Mouse (Mus musculus) embryonic fibroblast, embryonic 13.5 days (primary cell): ENCODE measurements around the gene Gars. TPM values are rescaled to one million over a fixed set of nuclear protein-coding genes. Genes with fewer than 3 reads are reported as not detected.
A peak's percentile ranks its signal among the peaks of the same experiment; 100 is the strongest.

Experiments used
- H3K27ac ChIP-seq: 2 replicates; pipeline ENCODE4 v1.5.1; 2012; ENCODE audit warnings: low read length, control low read depth, inconsistent platforms; ENCODE audit not compliant: insufficient read depth
- H3K4me1 ChIP-seq: 2 replicates; pipeline ENCODE4 v1.6.1; 2011; ENCODE audit warnings: low read length; ENCODE audit not compliant: control insufficient read depth, insufficient read depth
- H3K4me3 ChIP-seq: 2 replicates; pipeline ENCODE4 v1.5.1; 2011; ENCODE audit warnings: mild to moderate bottlenecking, control low read depth, low read length; ENCODE audit not compliant: insufficient read depth
- CTCF ChIP-seq: IDR thresholded peaks from 2 replicates; pipeline ENCODE4 v1.5.1; 2011; ENCODE audit warnings: mild to moderate bottlenecking, control low read depth, low read length, moderate library complexity, borderline replicate concordance; ENCODE audit not compliant: insufficient read depth
- POLR2A ChIP-seq: IDR thresholded peaks from 2 replicates; pipeline ENCODE4 v1.6.1; 2011; ENCODE audit warnings: low read depth, mild to moderate bottlenecking, control low read depth, low read length, moderate library complexity
- polyA plus RNA-seq: library from polyadenylated mRNA; stranded (reverse); fragments of >200 nt; gene quantifications from 2 replicates; pipeline ENCODE4 v1.2.4, GENCODE M21; 2011; ENCODE audit warnings: low read depth; ENCODE audit not compliant: missing spikeins, insufficient read length

Gene Gars
- 321 and 336 TPM in 2 replicates for polyA plus RNA-seq

DNA sequence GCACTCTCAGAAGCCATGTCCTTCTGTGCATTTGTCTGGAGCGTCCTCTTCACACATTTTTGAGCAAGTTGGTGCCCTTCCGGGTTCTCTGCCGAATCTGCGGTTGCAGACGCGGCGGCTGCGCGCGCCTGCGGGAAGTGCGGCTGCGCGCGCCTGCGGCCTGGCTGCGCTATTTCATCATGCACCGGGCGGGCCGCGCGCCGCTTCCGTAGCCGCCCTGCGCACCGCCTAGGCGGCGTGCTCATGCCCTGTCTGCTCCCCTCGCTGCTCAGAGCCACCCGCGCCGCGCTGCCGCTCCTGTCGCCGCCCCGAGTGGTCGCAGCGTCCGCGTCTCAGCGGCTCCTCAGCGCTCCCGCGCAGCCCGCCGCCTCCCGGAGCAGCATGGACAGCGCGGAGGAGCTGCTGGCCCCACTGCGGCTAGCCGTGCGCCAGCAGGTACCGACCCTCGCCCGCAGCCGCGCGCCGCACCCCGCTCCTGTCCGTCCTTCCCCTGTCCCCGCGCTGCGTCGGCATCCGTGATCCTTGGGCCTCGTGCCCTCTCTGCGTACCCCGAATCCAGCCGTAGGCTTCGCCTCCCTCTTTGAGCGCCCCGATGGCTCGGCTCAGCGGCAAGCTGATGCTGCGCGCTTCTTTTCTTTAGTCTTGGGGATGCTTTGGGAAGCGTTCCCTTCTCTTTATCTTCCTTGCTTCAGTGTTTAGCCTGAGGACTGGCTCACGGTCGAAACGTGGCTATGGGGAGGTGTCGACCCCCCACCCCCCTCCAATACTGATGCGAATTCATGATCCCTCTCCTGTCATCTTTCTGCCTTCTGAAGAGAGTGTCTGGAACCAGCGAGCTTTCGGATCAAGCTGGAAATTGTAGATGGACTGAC, at the start of gene Gars:
Gars (plus strand) TSS at position 209 of the 872 bp plus-strand sequence.
- Histone ChIP-seq H3K4me3 (peak within 1 kb of the TSS; percentile 81), H3K4me1 (no peaks in the 10 kb centered on the region; the same call in 1 of the 2 replicates), H3K27ac (peak within 1 kb of the TSS; percentile 69)
- no peak for TF ChIP-seq CTCF
- peak; percentile 90 for TF ChIP-seq POLR2A

DNA sequence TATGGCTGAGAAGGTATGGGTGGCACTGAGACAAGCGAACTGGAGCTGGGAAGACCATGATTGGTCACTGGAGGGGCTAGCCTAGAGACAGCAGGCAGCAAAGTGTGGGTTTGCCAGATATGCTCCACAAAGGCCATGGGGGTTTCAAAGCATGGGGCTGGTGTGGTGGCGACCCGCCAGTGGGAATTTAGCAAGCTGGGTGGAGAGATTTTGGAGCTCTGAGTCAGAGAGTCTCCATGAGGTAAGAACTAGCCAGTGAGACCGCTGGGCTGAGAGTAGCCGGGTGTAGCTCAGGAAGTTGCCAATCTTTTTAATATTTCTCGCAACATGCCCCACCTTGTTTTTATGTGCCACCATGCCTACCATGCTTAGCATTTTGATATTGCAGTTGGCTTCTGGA, 49.7 kb upstream of the Gars start:
- TF ChIP-seq POLR2A, result no peak
- no peak for TF ChIP-seq CTCF
- Histone ChIP-seq H3K4me1 (no peaks in the 10 kb centered on the region), H3K27ac (no peak overlapping the region), H3K4me3 (no peak overlapping the region)

- TF ChIP-seq POLR2A (no peak), CTCF (no peak)
Observed at GRCm38 (mm10) chr6:54991189-54991588, 46.6 kb upstream of the Gars start.

DNA sequence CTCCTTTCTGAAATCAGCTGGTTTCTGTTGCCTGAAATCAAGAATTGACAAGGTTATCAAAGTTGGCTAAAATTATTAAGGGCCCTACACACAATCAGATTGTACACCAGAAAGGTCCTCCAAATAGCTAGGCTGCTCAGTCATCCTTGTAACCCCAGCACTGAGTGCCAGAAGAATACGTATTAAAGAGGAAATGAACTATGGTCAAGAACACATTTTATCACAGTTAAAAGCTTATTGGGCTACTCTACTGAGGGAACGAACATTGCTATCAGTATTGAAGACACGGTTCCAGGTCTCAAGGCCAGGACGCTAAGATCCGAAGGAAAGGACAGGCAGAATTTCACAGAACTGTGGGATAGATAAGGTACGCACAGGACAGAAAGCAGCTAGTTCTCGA, 45.7 kb upstream of the Gars start:
- no peaks in the 10 kb centered on the region for H3K4me1 ChIP-seq
- no peak overlapping the region for H3K27ac ChIP-seq
- H3K4me3 ChIP-seq, result peak overlapping the region; percentile 54
- TF ChIP-seq CTCF (no peak), POLR2A (no peak)

More at GRCm38 (mm10) chr6:54991189-54991588, 46.6 kb upstream of the Gars start:
- Histone ChIP-seq H3K27ac (no peak overlapping the region), H3K4me1 (no peaks in the 10 kb centered on the region), H3K4me3 (no peak overlapping the region)

DNA sequence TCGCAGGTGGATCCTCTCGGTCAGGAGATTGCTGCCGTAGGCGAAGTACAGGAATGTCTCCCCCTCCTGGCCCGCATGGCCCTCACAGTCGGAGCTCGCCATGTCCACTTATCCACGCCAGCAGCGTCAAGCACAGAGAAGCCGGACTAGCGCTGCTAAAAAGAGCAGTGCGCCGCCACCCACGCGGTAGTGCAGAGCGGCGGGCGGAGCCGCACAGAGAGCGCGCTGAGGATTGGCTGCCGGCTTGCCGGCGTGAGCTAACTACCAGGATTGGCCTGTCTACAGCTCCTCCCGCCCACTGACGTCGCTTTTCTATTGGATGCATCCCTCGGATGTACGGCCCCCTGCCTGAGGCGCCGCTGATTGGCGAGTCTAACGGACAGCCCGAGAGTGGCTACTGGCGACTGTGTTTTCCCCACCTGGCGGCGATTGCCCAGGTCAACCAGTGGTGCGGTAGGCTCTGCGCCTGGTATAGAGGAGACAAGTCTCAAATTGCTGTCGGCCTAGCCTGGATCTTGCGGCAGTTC, 45.0 kb upstream of the Gars start, which contains the start of gene Ggct:
Ggct (minus strand) TSS at position 217 of the 527 bp plus-strand sequence.
- no peak within 1 kb of the TSS for H3K27ac ChIP-seq
- H3K4me1 ChIP-seq, result no peaks in the 10 kb centered on the region
- TF ChIP-seq POLR2A (peak; percentile 80), CTCF (peak; percentile 84)
- H3K4me3 ChIP-seq, result peak within 1 kb of the TSS; percentile 54

- TF ChIP-seq CTCF, result no peak
- no peak for TF ChIP-seq POLR2A
- Histone ChIP-seq H3K27ac (no peak overlapping the region), H3K4me3 (no peak overlapping the region)
Observed at GRCm38 (mm10) chr6:54996361-54996760, 41.4 kb upstream of the Gars start.

GRCm38 (mm10) chr6:54997726-54998125, 40.1 kb upstream of the Gars start:
- no peak for TF ChIP-seq CTCF
- TF ChIP-seq POLR2A, result no peak
- Histone ChIP-seq H3K4me3 (no peak overlapping the region), H3K27ac (no peak overlapping the region), H3K4me1 (no peaks in the 10 kb centered on the region)

More at GRCm38 (mm10) chr6:54996361-54996760, 41.4 kb upstream of the Gars start:
- H3K4me1 ChIP-seq, result no peaks in the 10 kb centered on the region

GRCm38 (mm10) chr6:55001320-55001719, 36.5 kb upstream of the Gars start:
- no peak overlapping the region for H3K27ac ChIP-seq
- no peak overlapping the region for H3K4me3 ChIP-seq
- TF ChIP-seq POLR2A, result no peak
- TF ChIP-seq CTCF, result no peak
- no peaks in the 10 kb centered on the region for H3K4me1 ChIP-seq

DNA sequence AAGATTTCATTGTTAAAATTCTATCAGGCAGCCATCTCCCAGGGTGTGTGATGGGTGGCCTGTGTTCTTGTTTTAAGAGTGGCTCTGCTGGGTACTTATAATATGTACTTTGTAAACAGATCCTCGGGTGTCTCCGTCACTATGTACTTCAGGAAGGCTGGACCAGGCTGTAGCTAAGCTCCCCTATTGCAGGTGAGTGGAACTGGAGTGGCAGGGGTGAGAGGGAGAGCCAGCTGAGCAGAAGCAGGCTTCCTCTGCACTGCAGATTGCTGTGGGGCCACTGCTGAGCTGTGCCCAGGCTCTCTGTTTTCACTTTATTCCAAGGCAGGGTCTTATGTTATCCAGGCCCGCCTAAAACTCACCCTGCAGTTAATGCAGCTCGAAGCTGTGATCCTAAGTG, 35.4 kb upstream of the Gars start:
- no peak for TF ChIP-seq CTCF
- TF ChIP-seq POLR2A, result no peak
- no peaks in the 10 kb centered on the region for H3K4me1 ChIP-seq
- no peak overlapping the region for H3K27ac ChIP-seq
- H3K4me3 ChIP-seq, result no peak overlapping the region

GRCm38 (mm10) chr6:55003559-55003958, 34.2 kb upstream of the Gars start:
- Histone ChIP-seq H3K27ac (no peak overlapping the region), H3K4me1 (no peaks in the 10 kb centered on the region), H3K4me3 (no peak overlapping the region)
- TF ChIP-seq CTCF (no peak), POLR2A (no peak)
